In genomic region chr8:120698426-120698825, GRCm38 (mm10) we compare ENCODE assay signal across 20 mouse cellular contexts. TPM values are rescaled to one million over a fixed set of nuclear protein-coding genes. Genes with fewer than 3 reads are reported as not detected.
DNase-seq lines count a peak whose midpoint lies in the region; ATAC-seq and TF ChIP-seq lines count a peak whose summit lies in the region.
"Had no signal": no experiment of that assay in that cellular context is flagged by ENCODE, and none has a peak within 500 bp of the region (broad histone marks: within the 10 kb centered on the region; RNA-seq: fewer than 3 reads in every experiment).

No protein-coding gene starts in this region.

- no peak for TF ChIP-seq POLR2A in kidney, adult 2 months (IDR thresholded peaks at IDR 0.05; ENCODE audit: low read depth, low read length)

- peak overlapping the region; percentile 37; the same call in 1 of the 2 replicates for H3K27ac ChIP-seq in kidney, adult 2 months (ENCODE audit: insufficient read depth, low read depth, low read length)
- H3K27ac ChIP-seq in lung, embryonic 14.5 days (ENCODE audit: low read depth), result peak overlapping the region; percentile 80
- H3K27ac ChIP-seq in stomach, embryonic 15.5 days, result peak overlapping the region; percentile 36; the same call in 1 of the 2 replicates
- H3K27ac ChIP-seq: forebrain, embryonic 10.5 days; hindbrain, embryonic 12.5 days; limb, embryonic 13.5 days; liver, embryonic 15.5 days; midbrain, embryonic 13.5 days had no signal

- H3K36me3 ChIP-seq in kidney, adult 2 months (ENCODE audit: control insufficient read depth, insufficient read depth, low read length), result no peaks in the 10 kb centered on the region
- no peaks in the 10 kb centered on the region for H3K36me3 ChIP-seq in lung, embryonic 14.5 days (ENCODE audit: insufficient read depth)
- no peaks in the 10 kb centered on the region for H3K36me3 ChIP-seq in stomach, embryonic 15.5 days
- H3K36me3 ChIP-seq: embryonic facial prominence, embryonic 15.5 days; forebrain, embryonic 10.5 days; G1E; hindbrain, embryonic 12.5 days; limb, embryonic 13.5 days; liver, embryonic 15.5 days; midbrain, embryonic 13.5 days had no signal

- H3K27me3 ChIP-seq in kidney, adult 2 months (replicated peaks; ENCODE audit: control insufficient read depth, insufficient read depth, low read length), result no peaks in the 10 kb centered on the region
- no peaks in the 10 kb centered on the region for H3K27me3 ChIP-seq in lung, embryonic 14.5 days (ENCODE audit: insufficient read depth, low read length)
- H3K27me3 ChIP-seq in stomach, embryonic 15.5 days (replicated peaks), result no peaks in the 10 kb centered on the region
- H3K27me3 ChIP-seq: embryonic facial prominence, embryonic 15.5 days; hindbrain, embryonic 12.5 days; liver, embryonic 15.5 days; midbrain, embryonic 13.5 days had no signal

- peak; percentile 95 for DNase-seq in heart, adult 11 months
- no peak for DNase-seq in heart, postnatal 4 days
- DNase-seq in kidney, adult 2 months, result no peak
- DNase-seq in kidney, adult 9 months, result no peak
- DNase-seq in lung, embryonic 14.5 days, result peak; percentile 80
- no peak for DNase-seq in lung, postnatal 25 days (ENCODE audit: low spot score)
- DNase-seq: cerebellum, adult 9-11 months; gastrocnemius, adult 2 months had no signal

- WGBS in kidney, adult 2 months, result 72% methylated on average over 7 of the region's 7 CpGs
- WGBS in lung, embryonic 14.5 days, result 41% methylated on average over 7 of the region's 7 CpGs
- WGBS in stomach, embryonic 15.5 days, result 56% methylated on average over 7 of the region's 7 CpGs

- H3K4me1 ChIP-seq in kidney, adult 2 months (ENCODE audit: control insufficient read depth, insufficient read depth, low read length), result peaks cover 5% of the 10 kb centered on the region
- H3K4me1 ChIP-seq in lung, embryonic 14.5 days (ENCODE audit: insufficient read depth), result peaks cover 42% of the 10 kb centered on the region
- H3K4me1 ChIP-seq in stomach, embryonic 15.5 days, result peaks cover 32% of the 10 kb centered on the region

- no peaks in the 10 kb centered on the region for H3K9me3 ChIP-seq in lung, embryonic 14.5 days (ENCODE audit: low read depth, low read length)
- H3K9me3 ChIP-seq in stomach, embryonic 15.5 days, result no peaks in the 10 kb centered on the region
- H3K9me3 ChIP-seq: embryonic facial prominence, embryonic 15.5 days; liver, embryonic 15.5 days; midbrain, embryonic 13.5 days had no signal

- TF ChIP-seq CTCF in kidney, adult 2 months (conservative IDR thresholded peaks at IDR 0.05; ENCODE audit: insufficient read depth, insufficient read length, low read depth, low read length), result no peak
- TF ChIP-seq CTCF in lung, embryonic 14.5 days (IDR thresholded peaks at IDR 0.05; ENCODE audit: low read depth), result no peak

- no peak overlapping the region for H3K4me3 ChIP-seq in kidney, adult 2 months (ENCODE audit: insufficient read depth, low read depth, low read length)
- no peak overlapping the region for H3K4me3 ChIP-seq in lung, embryonic 14.5 days (ENCODE audit: low read depth, low read length)
- H3K4me3 ChIP-seq in stomach, embryonic 15.5 days (replicated peaks), result no peak overlapping the region
- H3K4me3 ChIP-seq: embryonic facial prominence, embryonic 15.5 days; forebrain, embryonic 10.5 days; gastrocnemius, adult 2 months; hindbrain, embryonic 12.5 days; limb, embryonic 13.5 days; liver, embryonic 15.5 days; midbrain, embryonic 13.5 days had no signal

- no peak overlapping the region for H3K9ac ChIP-seq in lung, embryonic 14.5 days
- no peak overlapping the region for H3K9ac ChIP-seq in stomach, embryonic 15.5 days
- H3K9ac ChIP-seq: embryonic facial prominence, embryonic 15.5 days; hindbrain, embryonic 12.5 days; limb, embryonic 13.5 days; liver, embryonic 15.5 days; midbrain, embryonic 13.5 days had no signal

- no peak for ATAC-seq in lung, embryonic 14.5 days (ENCODE audit: insufficient read depth)
- ATAC-seq in stomach, embryonic 15.5 days (ENCODE audit: insufficient read depth, low FRiP score, low read depth), result no peak
- ATAC-seq in megakaryocyte progenitor cell, adult 5-6 weeks (replicated peaks; ENCODE audit: poor library complexity), result no peak
- ATAC-seq: CD4-positive, CD25-positive, alpha-beta regulatory T cell, adult 4 months; inflammation-experienced regulatory T-cells, adult 6 months; midbrain, embryonic 13.5 days had no signal

- no peak overlapping the region for H3K4me2 ChIP-seq in lung, embryonic 14.5 days
- no peak overlapping the region for H3K4me2 ChIP-seq in stomach, embryonic 15.5 days
- H3K4me2 ChIP-seq: embryonic facial prominence, embryonic 15.5 days; hindbrain, embryonic 12.5 days; limb, embryonic 13.5 days; liver, embryonic 15.5 days; midbrain, embryonic 13.5 days had no signal

RNA-seq across cellular contexts. Expression of gene Emc8, which starts 30.1 kb away (rescaled TPM):
- 10 to 100 TPM; 78.7 to 82.4 TPM for total RNA-seq in heart, postnatal 4 days (2021)
- polyA plus RNA-seq in kidney, adult 2 months (2012; rRNA removed), result 67.0 and 67.8 TPM in 2 replicates
- 289 and 315 TPM in 2 replicates for polyA plus RNA-seq in lung, embryonic 14.5 days (2014; fragmentation: Nextera tagmentation; extraction: Ambion mirVana)
- 208 and 227 TPM in 2 replicates for polyA plus RNA-seq in stomach, embryonic 15.5 days (2015; fragmentation: Nextera tagmentation; extraction: Ambion mirVana)
- total RNA-seq in megakaryocyte progenitor cell, adult 5-6 weeks (2015), result 63.9 and 66.1 TPM in 2 replicates
- 56.3 and 61.1 TPM in 2 replicates for total RNA-seq in megakaryocyte progenitor cell, adult 5-6 weeks (2017)

RNA-seq across cellular contexts. Expression of gene Cox4i1, which starts 30.4 kb away (rescaled TPM):
- 1,000 to 10,000 TPM; 2,981 to 3,274 TPM for total RNA-seq in heart, postnatal 4 days (2021)
- polyA plus RNA-seq in kidney, adult 2 months (2012; rRNA removed), result 2,823 and 3,733 TPM in 2 replicates
- 941 and 956 TPM in 2 replicates for polyA plus RNA-seq in lung, embryonic 14.5 days (2014; fragmentation: Nextera tagmentation; extraction: Ambion mirVana)
- 1,112 and 1,167 TPM in 2 replicates for polyA plus RNA-seq in stomach, embryonic 15.5 days (2015; fragmentation: Nextera tagmentation; extraction: Ambion mirVana)
- total RNA-seq in megakaryocyte progenitor cell, adult 5-6 weeks (2015), result 731 and 787 TPM in 2 replicates
- 392 and 475 TPM in 2 replicates for total RNA-seq in megakaryocyte progenitor cell, adult 5-6 weeks (2017)

RNA-seq across cellular contexts. Expression of gene Gm27021, which starts 30.5 kb away (rescaled TPM):
- total RNA-seq in heart, postnatal 4 days (2021), result not detected
- polyA plus RNA-seq in kidney, adult 2 months (2012; rRNA removed), result 1.6 TPM in 1 of 2 replicates, not detected in the other
- polyA plus RNA-seq in lung, embryonic 14.5 days (2014; fragmentation: Nextera tagmentation; extraction: Ambion mirVana), result 2.6 and 5.0 TPM in 2 replicates
- polyA plus RNA-seq in stomach, embryonic 15.5 days (2015; fragmentation: Nextera tagmentation; extraction: Ambion mirVana), result 2.0 and 3.0 TPM in 2 replicates
- total RNA-seq in megakaryocyte progenitor cell, adult 5-6 weeks (2015), result not detected in 2 replicates
- not detected in 2 replicates for total RNA-seq in megakaryocyte progenitor cell, adult 5-6 weeks (2017)
- total RNA-seq: G1E; gastrocnemius, adult 2 months; granulocyte monocyte progenitor cell, adult 5-6 weeks had no signal
- polyA plus RNA-seq: CD4-positive, CD25-positive, alpha-beta regulatory T cell, adult 4 months had no signal

RNA-seq across cellular contexts. Expression of gene Irf8, which starts 37.7 kb away (rescaled TPM):
- total RNA-seq in heart, postnatal 4 days (2021), result 1 to 10 TPM; 8.4 to 9.7 TPM
- polyA plus RNA-seq in kidney, adult 2 months (2012; rRNA removed), result 12.3 and 16.7 TPM in 2 replicates
- polyA plus RNA-seq in lung, embryonic 14.5 days (2014; fragmentation: Nextera tagmentation; extraction: Ambion mirVana), result 8.5 and 10.1 TPM in 2 replicates
- 21.8 and 23.0 TPM in 2 replicates for polyA plus RNA-seq in stomach, embryonic 15.5 days (2015; fragmentation: Nextera tagmentation; extraction: Ambion mirVana)
- total RNA-seq in megakaryocyte progenitor cell, adult 5-6 weeks (2015), result 80.9 and 119 TPM in 2 replicates
- 154 and 205 TPM in 2 replicates for total RNA-seq in megakaryocyte progenitor cell, adult 5-6 weeks (2017)

RNA-seq across cellular contexts. Expression of gene 1190005I06Rik, which starts 51.0 kb away (rescaled TPM):
- total RNA-seq in heart, postnatal 4 days (2021), result 1 to 10 TPM; 7.5 to 9.3 TPM
- polyA plus RNA-seq in kidney, adult 2 months (2012; rRNA removed), result 4.6 and 6.8 TPM in 2 replicates
- polyA plus RNA-seq in lung, embryonic 14.5 days (2014; fragmentation: Nextera tagmentation; extraction: Ambion mirVana), result 3.1 and 5.1 TPM in 2 replicates
- polyA plus RNA-seq in stomach, embryonic 15.5 days (2015; fragmentation: Nextera tagmentation; extraction: Ambion mirVana), result 2.4 and 3.8 TPM in 2 replicates
- total RNA-seq in megakaryocyte progenitor cell, adult 5-6 weeks (2015), result 0.78 and 1.1 TPM in 2 replicates
- total RNA-seq in megakaryocyte progenitor cell, adult 5-6 weeks (2017), result not detected in 2 replicates
- total RNA-seq: granulocyte monocyte progenitor cell, adult 5-6 weeks had no signal

Comparison
In these comparisons a context has a peak if more than half of its experiments do, and no peak if none do; other contexts are left out.
1. DNase-seq: peak in heart, adult 11 months (single experiment) and lung, embryonic 14.5 days (single experiment); none in heart, postnatal 4 days (single experiment), kidney, adult 2 months (single experiment), kidney, adult 9 months (single experiment) and lung, postnatal 25 days (single experiment).
2. Peak in every context shown above with its lines, with median percentiles within 50 percentile points of each other: H3K27ac ChIP-seq.